Mouse (Mus musculus): ENCODE data around the gene Dsn1. TPM values are rescaled to one million over a fixed set of nuclear protein-coding genes. Genes with fewer than 3 reads are reported as not detected.

Gene Dsn1
- polyA plus RNA-seq, 1 experiment from 2014 or later, result 63.5 TPM

- 78% methylated on average over 7 of the region's 7 CpGs for WGBS
- no peaks in the 10 kb centered on the region for H3K27me3 ChIP-seq (ENCODE audit: control insufficient read depth, insufficient read depth, low read length)
- no peak overlapping the region for H3K4me3 ChIP-seq (ENCODE audit: low read depth, low read length)
- DNase-seq (ENCODE audit: low spot score), result no peak
- ATAC-seq (replicated peaks; ENCODE audit: insufficient number of reproducible peaks, low FRiP score, low TSS enrichment, low read depth), result no peak
- H3K9me3 ChIP-seq (replicated peaks; ENCODE audit: control insufficient read depth, low read length), result no peaks in the 10 kb centered on the region
- H3K9ac ChIP-seq (replicated peaks; ENCODE audit: low read length), result no peak overlapping the region
- H3K27ac ChIP-seq (replicated peaks; ENCODE audit: low read depth, low read length), result no peak overlapping the region
- no peaks in the 10 kb centered on the region for H3K4me1 ChIP-seq (ENCODE audit: control insufficient read depth, insufficient read depth, low read length)
- no peak overlapping the region for H3K4me2 ChIP-seq (ENCODE audit: low read depth, low read length)
- no peaks in the 10 kb centered on the region for H3K36me3 ChIP-seq (replicated peaks; ENCODE audit: control insufficient read depth, insufficient read depth, low read depth, low read length)
Observed at GRCm38 (mm10) chr2:156956306-156956705, 50.6 kb downstream of the Dsn1 start.

DNA sequence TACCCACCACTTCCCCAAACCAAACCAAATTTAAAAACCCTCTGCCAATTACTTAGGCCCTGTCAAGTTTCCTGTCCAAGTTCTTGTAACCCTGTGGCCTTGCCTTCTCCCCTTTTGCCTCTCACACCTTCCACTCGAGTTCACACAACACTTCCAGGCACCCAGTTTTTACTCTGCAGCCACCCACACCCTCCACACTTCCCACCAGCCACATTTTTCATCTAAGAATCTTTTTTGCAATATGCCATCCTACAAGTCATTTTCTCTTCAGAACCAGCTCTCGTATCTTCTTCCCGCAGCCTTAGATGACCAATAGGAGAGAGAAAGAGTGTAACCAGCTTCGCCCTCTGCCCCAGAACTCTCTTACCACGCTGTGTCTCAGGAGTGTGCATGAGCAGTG lies 52.5 kb downstream of the Dsn1 start:
- Histone ChIP-seq H3K4me2 (ENCODE audit: low read depth, low read length) (no peak overlapping the region), H3K27ac (replicated peaks; ENCODE audit: low read depth, low read length) (no peak overlapping the region), H3K27me3 (ENCODE audit: control insufficient read depth, insufficient read depth, low read length) (no peaks in the 10 kb centered on the region), H3K9ac (replicated peaks; ENCODE audit: low read length) (no peak overlapping the region), H3K36me3 (replicated peaks; ENCODE audit: control insufficient read depth, insufficient read depth, low read depth, low read length) (no peaks in the 10 kb centered on the region), H3K4me1 (ENCODE audit: control insufficient read depth, insufficient read depth, low read length) (no peaks in the 10 kb centered on the region), H3K4me3 (ENCODE audit: low read depth, low read length) (no peak overlapping the region), H3K9me3 (replicated peaks; ENCODE audit: control insufficient read depth, low read length) (no peaks in the 10 kb centered on the region)
- WGBS, result 91% methylated on average over 5 of the region's 5 CpGs
- ATAC-seq (replicated peaks; ENCODE audit: insufficient number of reproducible peaks, low FRiP score, low TSS enrichment, low read depth) (no peak), DNase-seq (ENCODE audit: low spot score) (no peak)

GRCm38 (mm10) chr2:156951301-156952094 lies 55.5 kb downstream of the Dsn1 start:
- Histone ChIP-seq H3K9ac (replicated peaks; ENCODE audit: low read length) (no peak overlapping the region), H3K9me3 (replicated peaks; ENCODE audit: control insufficient read depth, low read length) (no peaks in the 10 kb centered on the region), H3K4me1 (ENCODE audit: control insufficient read depth, insufficient read depth, low read length) (no peaks in the 10 kb centered on the region), H3K4me3 (ENCODE audit: low read depth, low read length) (no peak overlapping the region), H3K27me3 (ENCODE audit: control insufficient read depth, insufficient read depth, low read length) (no peaks in the 10 kb centered on the region), H3K36me3 (replicated peaks; ENCODE audit: control insufficient read depth, insufficient read depth, low read depth, low read length) (no peaks in the 10 kb centered on the region), H3K27ac (replicated peaks; ENCODE audit: low read depth, low read length) (no peak overlapping the region), H3K4me2 (ENCODE audit: low read depth, low read length) (no peak overlapping the region)
- ATAC-seq (replicated peaks; ENCODE audit: insufficient number of reproducible peaks, low FRiP score, low TSS enrichment, low read depth) (no peak), DNase-seq (ENCODE audit: low spot score) (no peak)
- WGBS, result 89% methylated on average over 10 of the region's 10 CpGs

- no peaks in the 10 kb centered on the region for H3K4me1 ChIP-seq (ENCODE audit: control insufficient read depth, insufficient read depth, low read length)
- no peaks in the 10 kb centered on the region for H3K36me3 ChIP-seq (replicated peaks; ENCODE audit: control insufficient read depth, insufficient read depth, low read depth, low read length)
- no peak overlapping the region for H3K4me2 ChIP-seq (ENCODE audit: low read depth, low read length)
- no peaks in the 10 kb centered on the region for H3K27me3 ChIP-seq (ENCODE audit: control insufficient read depth, insufficient read depth, low read length)
- 93% methylated on average over 3 of the region's 3 CpGs for WGBS
- DNase-seq (ENCODE audit: low spot score) (no peak), ATAC-seq (replicated peaks; ENCODE audit: insufficient number of reproducible peaks, low FRiP score, low TSS enrichment, low read depth) (no peak)
- no peaks in the 10 kb centered on the region for H3K9me3 ChIP-seq (replicated peaks; ENCODE audit: control insufficient read depth, low read length)
- H3K9ac ChIP-seq (replicated peaks; ENCODE audit: low read length), result no peak overlapping the region
- H3K4me3 ChIP-seq (ENCODE audit: low read depth, low read length), result no peak overlapping the region
- H3K27ac ChIP-seq (replicated peaks; ENCODE audit: low read depth, low read length), result no peak overlapping the region
Observed at GRCm38 (mm10) chr2:156950816-156951215, 56.1 kb downstream of the Dsn1 start.

Other genes with a start within 250 kb of the Dsn1 start
- gene Myl9, start 231.7 kb downstream of the Dsn1 start, polyA plus RNA-seq (2014; fragmentation: Nextera tagmentation; extraction: Ambion mirVana), result 128 and 151 TPM in 2 replicates
- 91.0 and 97.6 TPM in 2 replicates for gene Tgif2, start 167.1 kb downstream of the Dsn1 start, polyA plus RNA-seq (2014; fragmentation: Nextera tagmentation; extraction: Ambion mirVana)
- gene 4930518I15Rik, start 149.2 kb downstream of the Dsn1 start, polyA plus RNA-seq (2014; fragmentation: Nextera tagmentation; extraction: Ambion mirVana), result 4.3 and 5.5 TPM in 2 replicates
- 217 and 219 TPM in 2 replicates for gene Rab5if, start 144.0 kb downstream of the Dsn1 start, polyA plus RNA-seq (2014; fragmentation: Nextera tagmentation; extraction: Ambion mirVana)
- gene Sla2, start 120.0 kb downstream of the Dsn1 start, polyA plus RNA-seq (2014; fragmentation: Nextera tagmentation; extraction: Ambion mirVana), result 0.46 and 0.48 TPM in 2 replicates
- gene Ndrg3, start 15.1 kb downstream of the Dsn1 start, polyA plus RNA-seq (2014; fragmentation: Nextera tagmentation; extraction: Ambion mirVana), result 42.2 and 49.8 TPM in 2 replicates
- 5.4 and 5.6 TPM in 2 replicates for gene Soga1, start 72.1 kb upstream of the Dsn1 start, polyA plus RNA-seq (2014; fragmentation: Nextera tagmentation; extraction: Ambion mirVana)
- not detected in 2 replicates for gene Tldc2, start 79.9 kb upstream of the Dsn1 start, polyA plus RNA-seq (2014; fragmentation: Nextera tagmentation; extraction: Ambion mirVana)
- gene Samhd1, start 128.1 kb upstream of the Dsn1 start, polyA plus RNA-seq (2014; fragmentation: Nextera tagmentation; extraction: Ambion mirVana), result 33.3 and 34.0 TPM in 2 replicates
- gene Rbl1, start 197.4 kb upstream of the Dsn1 start, polyA plus RNA-seq (2014; fragmentation: Nextera tagmentation; extraction: Ambion mirVana), result 30.1 and 40.4 TPM in 2 replicates

Measured in embryonic facial prominence, embryonic 11.5 days (tissue).